Mouse (Mus musculus) stomach, postnatal 0 days (tissue): Measurements from ENCODE around the gene Egln2. TPM values are rescaled to one million over a fixed set of nuclear protein-coding genes. Genes with fewer than 3 reads are reported as not detected.

ENCODE experiments used
- ATAC-seq: fragments of 200-750 bp; cut with Nextera tagmentation; 2 replicates; pipeline ENCODE4 v1.8.0; 2017; ENCODE audit not compliant: low FRiP score, low TSS enrichment
- DNase-seq: peaks from one replicate; pipeline ENCODE4 v3.0.0-alpha.2; 2016; ENCODE audit warnings: low spot score
- H3K27ac ChIP-seq: fragments of 300-500 bp; sonication (generic); replicated peaks from 2 replicates; pipeline ENCODE4 v1.5.1; 2014; ENCODE audit warnings: mild to moderate bottlenecking, control low read depth
- H3K27me3 ChIP-seq: fragments of 300-500 bp; sonication (generic); 2 replicates; pipeline ENCODE4 v1.6.1; 2014; ENCODE audit warnings: low read length; ENCODE audit not compliant: control insufficient read depth, insufficient read depth
- H3K36me3 ChIP-seq: fragments of 300-500 bp; sonication (generic); 2 replicates; pipeline ENCODE4 v1.6.1; 2014; ENCODE audit warnings: low read length, mixed read lengths; ENCODE audit not compliant: control insufficient read depth, insufficient read depth
- H3K4me1 ChIP-seq: fragments of 300-500 bp; sonication (generic); replicated peaks from 2 replicates; pipeline ENCODE4 v1.6.1; 2014; ENCODE audit warnings: antibody characterized with exemption; ENCODE audit not compliant: control insufficient read depth, insufficient read depth
- H3K4me2 ChIP-seq: fragments of 300-500 bp; sonication (generic); replicated peaks from 2 replicates; pipeline ENCODE4 v1.6.1; 2014; ENCODE audit warnings: low read depth, mild to moderate bottlenecking, control low read depth, moderate library complexity
- H3K4me3 ChIP-seq: fragments of 300-500 bp; sonication (generic); 2 replicates; pipeline ENCODE4 v1.5.1; 2014; ENCODE audit warnings: low read depth, low read length, control low read depth
- H3K9ac ChIP-seq: fragments of 300-500 bp; sonication (generic); 2 replicates; pipeline ENCODE4 v1.6.1; 2014; ENCODE audit warnings: mild to moderate bottlenecking, low read length, control low read depth, mixed read lengths
- H3K9me3 ChIP-seq: fragments of 300-500 bp; sonication (generic); 2 replicates; pipeline ENCODE4 v1.6.1; 2016; ENCODE audit warnings: low read length; ENCODE audit not compliant: control insufficient read depth
- CTCF ChIP-seq: IDR thresholded peaks from 2 replicates; pipeline ENCODE4 v1.5.1; 2016; ENCODE audit warnings: antibody characterized with exemption, low read depth, mild to moderate bottlenecking, moderate library complexity
- EP300 ChIP-seq: optimal IDR thresholded peaks from 2 replicates; pipeline ENCODE3; 2016; ENCODE audit warnings: antibody characterized with exemption
- WGBS: fragments of 180-500 bp; shearing (Covaris S2); extraction: QIAGEN DNeasy Blood & Tissue Kit; methylation state at CpG from one replicate; pipeline ENCODE4 v1.1.7; 2014; 5-methylcytosine and 5-hydroxymethylcytosine counted together
- polyA plus RNA-seq: library from polyadenylated mRNA; unstranded; fragments of >200 nt; fragmentation: Nextera tagmentation; extraction: Ambion mirVana; gene quantifications from 2 replicates; pipeline ENCODE4 v1.2.1, GENCODE M21; 2015

The Egln2 gene
- polyA plus RNA-seq, 1 experiment from 2014 or later = 51.0 TPM

GRCm38 (mm10) chr7:27164112-27164947 lies 2.3 kb downstream of the Egln2 start:
- peak overlapping the region; percentile 84 for H3K4me3 ChIP-seq
- peaks cover 5% of the 10 kb centered on the region; the same call in 1 of the 2 replicates for H3K4me1 ChIP-seq
- peak overlapping the region; percentile 50; the same call in 1 of the 2 replicates for H3K9ac ChIP-seq
- H3K36me3 ChIP-seq = 0 out of 2 replicates have a peak, but pooled peaks cover 7% of the 10 kb centered on the region
- no peak for TF ChIP-seq CTCF
- TF ChIP-seq EP300 = no peak
- no peaks in the 10 kb centered on the region for H3K27me3 ChIP-seq
- H3K4me2 ChIP-seq = peak overlapping the region; percentile 78
- WGBS = 71% methylated on average over 33 of the region's 33 CpGs
- no peak for ATAC-seq
- DNase-seq = no peak
- H3K9me3 ChIP-seq = no peaks in the 10 kb centered on the region
- H3K27ac ChIP-seq = no peak overlapping the region; the same call in 1 of the 2 replicates

- ATAC-seq (no peak), DNase-seq (no peak)
- Histone ChIP-seq H3K4me3 (no peak overlapping the region; the same call in 1 of the 2 replicates), H3K27me3 (no peaks in the 10 kb centered on the region), H3K27ac (no peak overlapping the region), H3K4me2 (peak overlapping the region; percentile 78), H3K4me1 (peaks cover 5% of the 10 kb centered on the region; the same call in 1 of the 2 replicates), H3K36me3 (peaks cover 15% of the 10 kb centered on the region), H3K9me3 (no peaks in the 10 kb centered on the region), H3K9ac (peak overlapping the region; percentile 50; the same call in 1 of the 2 replicates)
- TF ChIP-seq EP300 = no peak
- TF ChIP-seq CTCF = no peak
- 55% methylated on average over 5 of the region's 5 CpGs for WGBS
These were observed 3.2 kb downstream of the Egln2 start for GRCm38 (mm10) chr7:27163450-27163805.

GRCm38 (mm10) chr7:27162780-27163449 lies 3.7 kb downstream of the Egln2 start:
- H3K4me3 ChIP-seq = no peak overlapping the region; the same call in 1 of the 2 replicates
- peak overlapping the region; percentile 50 for H3K9ac ChIP-seq
- TF ChIP-seq CTCF (no peak), EP300 (no peak)
- WGBS = 66% methylated on average over 5 of the region's 5 CpGs
- no peaks in the 10 kb centered on the region for H3K27me3 ChIP-seq
- H3K4me2 ChIP-seq = peak overlapping the region; percentile 78
- H3K27ac ChIP-seq = no peak overlapping the region
- peaks cover 18% of the 10 kb centered on the region for H3K36me3 ChIP-seq
- ATAC-seq (no peak), DNase-seq (no peak)
- no peaks in the 10 kb centered on the region for H3K9me3 ChIP-seq
- H3K4me1 ChIP-seq = peaks cover 5% of the 10 kb centered on the region; the same call in 1 of the 2 replicates

GRCm38 (mm10) chr7:27161744-27162143 lies 4.9 kb downstream of the Egln2 start:
- Histone ChIP-seq H3K27me3 (no peaks in the 10 kb centered on the region), H3K9ac (no peak overlapping the region), H3K4me3 (no peak overlapping the region), H3K4me1 (peaks cover 2% of the 10 kb centered on the region; the same call in 1 of the 2 replicates), H3K27ac (no peak overlapping the region), H3K36me3 (peaks cover 18% of the 10 kb centered on the region), H3K9me3 (no peaks in the 10 kb centered on the region), H3K4me2 (no peak overlapping the region)
- WGBS = 75% methylated on average over 4 of the region's 4 CpGs
- no peak for TF ChIP-seq CTCF
- TF ChIP-seq EP300 = no peak
- DNase-seq (peak; percentile 48), ATAC-seq (peak; percentile 18; the same call in 1 of the 2 replicates)

GRCm38 (mm10) chr7:27160921-27161320 lies 5.7 kb downstream of the Egln2 start:
- no peak overlapping the region for H3K27ac ChIP-seq
- H3K9me3 ChIP-seq = no peaks in the 10 kb centered on the region
- TF ChIP-seq CTCF = no peak
- no peak for TF ChIP-seq EP300
- 84% methylated on average over 3 of the region's 3 CpGs for WGBS
- no peak overlapping the region for H3K4me3 ChIP-seq
- ATAC-seq (no peak), DNase-seq (no peak)
- H3K27me3 ChIP-seq = no peaks in the 10 kb centered on the region
- no peak overlapping the region for H3K9ac ChIP-seq
- peaks cover 18% of the 10 kb centered on the region for H3K36me3 ChIP-seq
- no peak overlapping the region for H3K4me2 ChIP-seq
- peaks cover 2% of the 10 kb centered on the region; the same call in 1 of the 2 replicates for H3K4me1 ChIP-seq
